Mouse (Mus musculus) embryonic fibroblast, embryonic 13.5 days (primary cell): ENCODE results near the gene Gosr1. TPM values are rescaled to one million over a fixed set of nuclear protein-coding genes. Genes with fewer than 3 reads are reported as not detected.

ENCODE experiments used
- H3K27ac ChIP-seq: 2 replicates; pipeline ENCODE4 v1.5.1; 2012; ENCODE audit warnings: low read length, control low read depth, inconsistent platforms; ENCODE audit not compliant: insufficient read depth
- H3K4me1 ChIP-seq: 2 replicates; pipeline ENCODE4 v1.6.1; 2011; ENCODE audit warnings: low read length; ENCODE audit not compliant: control insufficient read depth, insufficient read depth
- H3K4me3 ChIP-seq: 2 replicates; pipeline ENCODE4 v1.5.1; 2011; ENCODE audit warnings: mild to moderate bottlenecking, control low read depth, low read length; ENCODE audit not compliant: insufficient read depth
- CTCF ChIP-seq: IDR thresholded peaks from 2 replicates; pipeline ENCODE4 v1.5.1; 2011; ENCODE audit warnings: mild to moderate bottlenecking, control low read depth, low read length, moderate library complexity, borderline replicate concordance; ENCODE audit not compliant: insufficient read depth
- POLR2A ChIP-seq: IDR thresholded peaks from 2 replicates; pipeline ENCODE4 v1.6.1; 2011; ENCODE audit warnings: low read depth, mild to moderate bottlenecking, control low read depth, low read length, moderate library complexity
- polyA plus RNA-seq: library from polyadenylated mRNA; stranded (reverse); fragments of >200 nt; gene quantifications from 2 replicates; pipeline ENCODE4 v1.2.4, GENCODE M21; 2011; ENCODE audit warnings: low read depth; ENCODE audit not compliant: missing spikeins, insufficient read length

Gosr1 gene
- polyA plus RNA-seq, 1 experiment = 38.3 TPM

GRCm38 (mm10) chr11:76735753-76736324 lies 27.5 kb downstream of the Gosr1 start:
- Histone ChIP-seq H3K4me3 (no peak overlapping the region), H3K4me1 (peaks cover 3% of the 10 kb centered on the region; the same call in 1 of the 2 replicates), H3K27ac (no peak overlapping the region)
- TF ChIP-seq POLR2A (no peak), CTCF (no peak)

GRCm38 (mm10) chr11:76734560-76734959 lies 28.8 kb downstream of the Gosr1 start:
- Histone ChIP-seq H3K27ac (no peak overlapping the region), H3K4me3 (no peak overlapping the region), H3K4me1 (peaks cover 3% of the 10 kb centered on the region; the same call in 1 of the 2 replicates)
- TF ChIP-seq CTCF (no peak), POLR2A (no peak)

- Histone ChIP-seq H3K27ac (no peak overlapping the region), H3K4me3 (no peak overlapping the region), H3K4me1 (peaks cover 3% of the 10 kb centered on the region; the same call in 1 of the 2 replicates)
- TF ChIP-seq CTCF = no peak
- no peak for TF ChIP-seq POLR2A
These were observed 32.7 kb downstream of the Gosr1 start for GRCm38 (mm10) chr11:76730650-76731049.

- TF ChIP-seq POLR2A = no peak
- Histone ChIP-seq H3K4me1 (no peaks in the 10 kb centered on the region), H3K27ac (no peak overlapping the region), H3K4me3 (no peak overlapping the region)
These were observed 35.3 kb downstream of the Gosr1 start for GRCm38 (mm10) chr11:76728093-76728492.

- TF ChIP-seq CTCF (no peak), POLR2A (no peak)
- Histone ChIP-seq H3K4me3 (no peak overlapping the region), H3K27ac (no peak overlapping the region), H3K4me1 (no peaks in the 10 kb centered on the region)
These were observed 39.5 kb downstream of the Gosr1 start for GRCm38 (mm10) chr11:76723911-76724310.

GRCm38 (mm10) chr11:76717000-76717399 lies 46.4 kb downstream of the Gosr1 start:
- H3K4me3 ChIP-seq = no peak overlapping the region
- H3K4me1 ChIP-seq = no peaks in the 10 kb centered on the region
- no peak for TF ChIP-seq POLR2A
- TF ChIP-seq CTCF = no peak
- H3K27ac ChIP-seq = no peak overlapping the region

GRCm38 (mm10) chr11:76709625-76710452 lies 53.5 kb downstream of the Gosr1 start:
- H3K4me3 ChIP-seq = no peak overlapping the region
- H3K27ac ChIP-seq = no peak overlapping the region
- H3K4me1 ChIP-seq = no peaks in the 10 kb centered on the region
- TF ChIP-seq POLR2A = no peak
- no peak for TF ChIP-seq CTCF

GRCm38 (mm10) chr11:76708881-76709280 lies 54.5 kb downstream of the Gosr1 start:
- TF ChIP-seq POLR2A = no peak
- no peak for TF ChIP-seq CTCF
- Histone ChIP-seq H3K4me1 (no peaks in the 10 kb centered on the region), H3K4me3 (no peak overlapping the region), H3K27ac (no peak overlapping the region)

- H3K4me1 ChIP-seq = no peaks in the 10 kb centered on the region
- no peak for TF ChIP-seq CTCF
- no peak for TF ChIP-seq POLR2A
- H3K4me3 ChIP-seq = no peak overlapping the region
- no peak overlapping the region for H3K27ac ChIP-seq
These were observed 55.3 kb downstream of the Gosr1 start for GRCm38 (mm10) chr11:76708066-76708465.

- H3K27ac ChIP-seq = no peak overlapping the region
- no peak overlapping the region for H3K4me3 ChIP-seq
- no peaks in the 10 kb centered on the region for H3K4me1 ChIP-seq
- TF ChIP-seq POLR2A = no peak
- TF ChIP-seq CTCF = no peak
These were observed 55.7 kb downstream of the Gosr1 start for GRCm38 (mm10) chr11:76707656-76708055.
